Mouse (Mus musculus) embryonic facial prominence, embryonic 12.5 days (tissue): ENCODE data around the gene Apba3. TPM values are rescaled to one million over a fixed set of nuclear protein-coding genes. Genes with fewer than 3 reads are reported as not detected.
A peak's percentile ranks its signal among the peaks of the same experiment; 100 is the strongest.

Experiments
- microRNA-seq: library from miRNA; unstranded; fragments of <30 nt; microRNA quantifications from one replicate; pipeline ENCODE4, GENCODE M21; 2017
- polyA plus RNA-seq: library from polyadenylated mRNA; unstranded; fragments of >200 nt; fragmentation: Nextera tagmentation; extraction: Ambion mirVana; gene quantifications from 2 replicates; pipeline ENCODE4 v1.2.1, GENCODE M21; 2016

Apba3 gene
- polyA plus RNA-seq, 1 experiment from 2014 or later = 53.9 TPM

Small RNA genes within 50 kb of the gene (microRNA-seq; reads per million reads assigned to microRNA genes)
- 9.1 reads per million, percentile 25 among the genes with 10 or more reads in this experiment for gene Mir3057

Other genes starting within 250 kb of the Apba3 start
- 1.9 and 2.1 TPM in 2 replicates for gene Diras1, start 241.3 kb upstream of the Apba3 start, polyA plus RNA-seq
- 21.8 and 21.9 TPM in 2 replicates for gene Slc39a3, start 229.5 kb upstream of the Apba3 start, polyA plus RNA-seq
- gene Sgta, start 206.8 kb upstream of the Apba3 start, polyA plus RNA-seq = 242 and 251 TPM in 2 replicates
- 68.2 and 71.3 TPM in 2 replicates for gene Thop1, start 196.9 kb upstream of the Apba3 start, polyA plus RNA-seq
- 0.31 and 0.69 TPM in 2 replicates for gene Creb3l3, start 168.1 kb upstream of the Apba3 start, polyA plus RNA-seq
- 230 and 238 TPM in 2 replicates for gene Map2k2, start 161.0 kb upstream of the Apba3 start, polyA plus RNA-seq
- 21.7 and 22.3 TPM in 2 replicates for gene Zbtb7a, start 131.7 kb upstream of the Apba3 start, polyA plus RNA-seq
- gene Pias4, start 99.0 kb upstream of the Apba3 start, polyA plus RNA-seq = 57.5 and 62.0 TPM in 2 replicates
- gene Eef2, start 90.3 kb upstream of the Apba3 start, polyA plus RNA-seq = 552 and 562 TPM in 2 replicates
- gene Dapk3, start 84.0 kb upstream of the Apba3 start, polyA plus RNA-seq = 79.5 and 85.3 TPM in 2 replicates
- not detected in 2 replicates for gene 4930442H23Rik, start 83.1 kb upstream of the Apba3 start, polyA plus RNA-seq
- 0.20 TPM in 1 of 2 replicates, not detected in the other for gene Nmrk2, start 64.9 kb upstream of the Apba3 start, polyA plus RNA-seq
- 3.0 and 3.8 TPM in 2 replicates for gene Atcay, start 36.1 kb upstream of the Apba3 start, polyA plus RNA-seq
- 13.2 and 13.4 TPM in 2 replicates for gene Zfr2, start 33.8 kb upstream of the Apba3 start, polyA plus RNA-seq
- gene Matk, start 14.0 kb upstream of the Apba3 start, polyA plus RNA-seq = 5.6 and 7.2 TPM in 2 replicates
- gene Mrpl54, start within 50 bp of the Apba3 start, polyA plus RNA-seq = 194 and 205 TPM in 2 replicates
- 4.5 and 6.4 TPM in 2 replicates for gene Tjp3, start 24.6 kb downstream of the Apba3 start, polyA plus RNA-seq
- gene Pip5k1c, start 26.0 kb downstream of the Apba3 start, polyA plus RNA-seq = 70.1 and 75.3 TPM in 2 replicates
- gene Cactin, start 54.1 kb downstream of the Apba3 start, polyA plus RNA-seq = 61.0 and 62.2 TPM in 2 replicates
- gene Tbxa2r, start 61.8 kb downstream of the Apba3 start, polyA plus RNA-seq = 2.8 and 3.1 TPM in 2 replicates
- gene Gipc3, start 76.3 kb downstream of the Apba3 start, polyA plus RNA-seq = not detected in 2 replicates
- gene Hmg20b, start 83.5 kb downstream of the Apba3 start, polyA plus RNA-seq = 130 and 132 TPM in 2 replicates
- gene Mfsd12, start 90.5 kb downstream of the Apba3 start, polyA plus RNA-seq = 13.9 and 14.5 TPM in 2 replicates
- gene 4930404N11Rik, start 98.9 kb downstream of the Apba3 start, polyA plus RNA-seq = 0.73 and 0.82 TPM in 2 replicates
- gene Fzr1, start 111.6 kb downstream of the Apba3 start, polyA plus RNA-seq = 140 and 143 TPM in 2 replicates
- gene Dohh, start 117.5 kb downstream of the Apba3 start, polyA plus RNA-seq = 73.6 and 77.0 TPM in 2 replicates
- 2.9 and 4.1 TPM in 2 replicates for gene Gm48551, start 117.5 kb downstream of the Apba3 start, polyA plus RNA-seq
- 2.0 and 3.8 TPM in 2 replicates for gene Gm48552, start 122.0 kb downstream of the Apba3 start, polyA plus RNA-seq
- 3.1 and 3.4 TPM in 2 replicates for gene Smim24, start 126.1 kb downstream of the Apba3 start, polyA plus RNA-seq
- gene Nfic, start 188.7 kb downstream of the Apba3 start, polyA plus RNA-seq = 46.2 and 50.8 TPM in 2 replicates
- 2.7 and 3.6 TPM in 2 replicates for gene Celf5, start 215.7 kb downstream of the Apba3 start, polyA plus RNA-seq
- gene Ncln, start 229.4 kb downstream of the Apba3 start, polyA plus RNA-seq = 81.9 and 82.9 TPM in 2 replicates
- gene S1pr4, start 233.2 kb downstream of the Apba3 start, polyA plus RNA-seq = 0.22 and 0.58 TPM in 2 replicates